Mouse (Mus musculus) cortical plate, adult 2 months (tissue): ENCODE data around the gene Ttc37.

ENCODE experiments used
- CTCF ChIP-seq: fragments of 200-500 bp; IDR thresholded peaks from 2 replicates; pipeline ENCODE4 v1.5.1; 2011; ENCODE audit warnings: mild to moderate bottlenecking, control low read depth, low read length; ENCODE audit not compliant: insufficient read depth; ENCODE audit errors: extremely low read depth
- POLR2A ChIP-seq: fragments of 200-500 bp; IDR thresholded peaks from 2 replicates; pipeline ENCODE4 v1.6.1; 2011; ENCODE audit warnings: mild to moderate bottlenecking, low read length, control low read depth; ENCODE audit not compliant: insufficient read depth; ENCODE audit errors: extremely low read depth

GRCm38 (mm10) chr13:76109069-76109824, 10.7 kb downstream of the Ttc37 start:
- TF ChIP-seq CTCF (no peak), POLR2A (no peak)
